Mouse (Mus musculus) Patski (cell line): ENCODE data around the gene Afg1l. TPM values are rescaled to one million over a fixed set of nuclear protein-coding genes. Genes with fewer than 3 reads are reported as not detected.

ENCODE experiments used
- ATAC-seq: fragments of 100-300 bp; one replicate; pipeline ENCODE4 v1.8.0; 2021
- CTCF ChIA-PET: fragments of 350-600 bp; sonication (Branson Sonifier 250); formaldehyde crosslinking; loops from one replicate; lab custom pipeline; 2022; ENCODE audit warnings: inconsistent platforms; lab: Charles Lee
- POLR2A ChIA-PET: fragments of 350-600 bp; sonication (Branson Sonifier 250); formaldehyde crosslinking; loops from one replicate; lab custom pipeline; 2022; ENCODE audit warnings: antibody characterized with exemption, inconsistent platforms; lab: Charles Lee
- DNase-seq: peaks from one replicate; pipeline ENCODE4 v3.0.0-alpha.2; 2011; ENCODE audit warnings: low read depth, low spot score
- H3K27me3 ChIP-seq: fragments of 371-371 bp; one replicate; pipeline ENCODE4 v1.5.1; 2021
- CTCF ChIP-seq: fragments of 100-300 bp; IDR thresholded peaks from one replicate; pipeline ENCODE4 v1.5.1; 2021
- in situ Hi-C: fragments of 300-500 bp; cut with MboI; formaldehyde crosslinking; loops from 3 replicates; pipeline ENCODE4 v1.11.1; 2018; ENCODE audit warnings: low pct_unique_long_range_greater_than_20kb, mixed read lengths
- polyA plus RNA-seq: library from polyadenylated mRNA; unstranded; gene quantifications from one replicate; pipeline ENCODE4 v1.2.3, GENCODE M21; 2021

Gene Afg1l
- polyA plus RNA-seq, 1 experiment from 2014 or later, result 26.9 TPM

- in situ Hi-C loops, result no loop called here
- H3K27me3 ChIP-seq, result no peaks in the 10 kb centered on the region
- ATAC-seq, result no peak
- ChIA-PET POLR2A (no interaction called here), CTCF (interaction anchor here (0.9 to 1.0 kb wide), 2 partner anchors 12 to 13 kb away, joined by 3 read pairs; no protein-coding TSS in a partner anchor)
- TF ChIP-seq CTCF, result no peak
- DNase-seq, result no peak
Measured at GRCm38 (mm10) chr10:42383708-42384107, 94.7 kb downstream of the Afg1l start.

- H3K27me3 ChIP-seq, result no peaks in the 10 kb centered on the region
- POLR2A ChIA-PET, result no interaction called here
- DNase-seq, result no peak
- CTCF ChIA-PET, result interaction anchor here (0.8 kb wide), 1 partner anchor 13 kb away, joined by 3 read pairs; no protein-coding TSS in a partner anchor
- TF ChIP-seq CTCF, result no peak
- ATAC-seq, result no peak
- in situ Hi-C loops, result no loop called here
Measured at GRCm38 (mm10) chr10:42364216-42364615, 114.1 kb downstream of the Afg1l start.

GRCm38 (mm10) chr10:42355980-42356379, 122.4 kb downstream of the Afg1l start:
- ChIA-PET CTCF (interaction anchor here (1.0 to 2.0 kb wide), 4 partner anchors 8 to 17 kb away, joined by 3 to 4 read pairs (median 3); no protein-coding TSS in a partner anchor), POLR2A (interaction anchor here (1.5 kb wide), 1 partner anchor 10 kb away, joined by 3 read pairs; no protein-coding TSS in a partner anchor)
- DNase-seq, result no peak
- in situ Hi-C loops, result no loop called here
- peak; percentile 62 for TF ChIP-seq CTCF
- no peaks in the 10 kb centered on the region for H3K27me3 ChIP-seq
- no peak for ATAC-seq

- CTCF ChIA-PET, result interaction anchor here (0.7 to 1.5 kb wide), 2 partner anchors 8 to 9 kb away, joined by 3 read pairs; no protein-coding TSS in a partner anchor
Measured at GRCm38 (mm10) chr10:42347986-42348385, 130.4 kb downstream of the Afg1l start.

DNA sequence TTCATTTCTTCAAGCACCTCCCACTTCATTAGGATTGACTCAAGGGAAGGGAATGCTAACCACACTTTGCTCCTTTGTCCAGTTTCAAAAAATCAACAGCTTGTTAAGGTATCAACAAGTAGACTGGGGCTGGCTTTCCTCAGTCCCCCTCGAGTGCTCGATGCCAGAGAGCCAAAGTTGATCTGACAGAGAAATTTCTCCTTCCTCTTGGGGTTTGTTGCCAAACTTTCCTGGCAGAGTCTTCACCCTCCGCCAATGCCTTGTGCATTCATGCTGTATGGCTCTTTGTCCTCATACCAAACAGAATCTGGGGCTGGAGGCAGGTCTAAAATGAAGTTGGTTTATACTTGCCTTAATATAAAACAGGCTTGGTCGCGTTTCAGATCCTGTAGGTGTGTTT, 131.2 kb downstream of the Afg1l start:
- no peak for ATAC-seq
- POLR2A ChIA-PET, result interaction anchor here (1.5 kb wide), 1 partner anchor 10 kb away, joined by 3 read pairs; no protein-coding TSS in a partner anchor
- no peaks in the 10 kb centered on the region for H3K27me3 ChIP-seq
- no peak for DNase-seq
- TF ChIP-seq CTCF, result no peak
- CTCF ChIA-PET, result interaction anchor here (1.5 kb wide), 1 partner anchor 10 kb away, joined by 3 read pairs; no protein-coding TSS in a partner anchor
- in situ Hi-C loops, result no loop called here

More at GRCm38 (mm10) chr10:42347986-42348385, 130.4 kb downstream of the Afg1l start:
- TF ChIP-seq CTCF, result no peak
- H3K27me3 ChIP-seq, result no peaks in the 10 kb centered on the region
- in situ Hi-C loops, result no loop called here
- DNase-seq, result no peak
- ATAC-seq, result no peak
- POLR2A ChIA-PET, result interaction anchor here (0.6 to 1.6 kb wide), 2 partner anchors 11 to 330 kb away, joined by 3 to 4 read pairs; no protein-coding TSS in a partner anchor

DNA sequence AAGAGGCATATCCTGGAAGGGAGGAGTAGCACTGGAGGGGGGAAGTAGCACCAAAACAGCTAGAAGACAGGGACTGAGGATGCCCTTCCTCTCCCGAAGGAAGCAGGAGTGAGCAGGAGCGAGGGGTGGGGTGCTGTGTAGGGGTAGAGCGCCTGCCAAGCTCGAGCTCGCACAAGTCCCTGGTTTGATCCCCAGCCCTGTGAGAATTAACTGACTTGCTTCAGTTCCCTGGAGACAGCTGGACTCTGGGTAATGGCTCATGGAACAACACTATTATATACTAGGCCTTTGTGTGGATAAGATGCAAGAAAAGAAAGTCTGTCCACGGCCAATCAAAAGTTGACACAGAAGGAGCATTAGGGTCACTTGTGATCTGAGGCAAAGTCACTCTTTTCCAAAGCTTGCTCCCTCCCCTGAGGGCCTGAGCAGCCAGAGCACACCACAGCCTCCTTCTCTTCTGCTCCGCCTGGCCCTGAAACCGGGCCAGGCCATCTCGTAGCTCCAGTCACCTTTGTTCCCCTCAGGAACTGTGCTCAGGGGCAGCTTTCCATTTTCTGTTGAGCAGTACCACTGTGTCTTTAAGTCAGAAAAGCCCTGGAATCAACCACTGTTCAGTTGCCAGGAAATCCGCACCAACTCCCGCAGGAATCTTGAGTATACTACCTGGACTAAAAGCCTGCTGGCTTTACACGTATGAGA, 132.0 kb downstream of the Afg1l start:
- TF ChIP-seq CTCF, result no peak
- in situ Hi-C loops, result no loop called here
- no peak for DNase-seq
- no peaks in the 10 kb centered on the region for H3K27me3 ChIP-seq
- ATAC-seq, result no peak
- ChIA-PET POLR2A (interaction anchor here (1.5 kb wide), 1 partner anchor 11 kb away, joined by 3 read pairs; no protein-coding TSS in a partner anchor), CTCF (no interaction called here)

- no peak for DNase-seq
- ChIA-PET CTCF (no interaction called here), POLR2A (no interaction called here)
- in situ Hi-C loops, result no loop called here
- no peaks in the 10 kb centered on the region for H3K27me3 ChIP-seq
- no peak for TF ChIP-seq CTCF
- ATAC-seq, result no peak
Measured at GRCm38 (mm10) chr10:42342714-42343113, 135.7 kb downstream of the Afg1l start.

DNA sequence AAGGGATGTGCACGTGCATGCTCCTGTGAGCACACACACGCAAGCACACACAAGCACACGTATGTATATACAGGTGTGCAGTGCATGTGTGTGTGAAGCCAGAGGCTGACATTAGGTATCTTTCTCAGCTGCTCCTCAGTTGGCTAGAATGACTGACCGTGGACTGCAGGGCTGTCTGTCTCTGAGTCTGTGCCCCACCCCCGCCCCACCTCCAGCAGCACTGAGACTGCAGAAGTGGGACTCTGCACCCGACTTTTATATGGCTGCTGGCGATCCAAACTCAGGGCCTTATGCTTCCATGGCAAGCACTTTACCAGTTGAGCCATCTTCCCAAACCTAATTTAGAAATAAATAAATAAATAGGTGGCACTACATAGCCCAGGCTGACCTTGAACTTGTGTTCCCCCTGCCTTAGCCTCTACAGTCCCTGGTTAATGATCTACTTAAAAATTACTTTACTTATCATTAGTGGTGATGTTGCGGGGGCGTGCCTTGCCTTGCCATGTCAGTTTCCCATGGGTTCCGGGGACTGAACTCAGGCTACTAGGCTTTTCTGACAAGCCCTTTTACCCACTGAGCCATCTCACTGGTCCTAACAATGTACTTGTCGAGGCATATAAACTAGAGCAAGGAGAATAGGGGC, 136.4 kb downstream of the Afg1l start:
- no peak for TF ChIP-seq CTCF
- H3K27me3 ChIP-seq, result no peaks in the 10 kb centered on the region
- DNase-seq (no peak), ATAC-seq (no peak)
- ChIA-PET POLR2A (no interaction called here), CTCF (no interaction called here)
- in situ Hi-C loops, result no loop called here

- DNase-seq (no peak), ATAC-seq (no peak)
- ChIA-PET CTCF (interaction anchor here (1.2 kb wide), 2 partner anchors 8 to 15 kb away, joined by 3 to 4 read pairs; no protein-coding TSS in a partner anchor), POLR2A (no interaction called here)
- no peak for TF ChIP-seq CTCF
- in situ Hi-C loops, result no loop called here
- no peaks in the 10 kb centered on the region for H3K27me3 ChIP-seq
Measured at GRCm38 (mm10) chr10:42340426-42340793, 138.0 kb downstream of the Afg1l start.

- no peaks in the 10 kb centered on the region for H3K27me3 ChIP-seq
- no peak for TF ChIP-seq CTCF
- ChIA-PET CTCF (interaction anchor here (1.2 kb wide), 1 partner anchor 8 kb away, joined by 3 read pairs; no protein-coding TSS in a partner anchor), POLR2A (no interaction called here)
- in situ Hi-C loops, result no loop called here
- no peak for ATAC-seq
- no peak for DNase-seq
Measured at GRCm38 (mm10) chr10:42339773-42340425, 138.5 kb downstream of the Afg1l start.
